Mouse (Mus musculus): ENCODE data around the gene Pitpnm1.

The Pitpnm1 gene

GRCm38 (mm10) chr19:4152445-4153231 is 52.8 kb downstream of the Pitpnm1 start:
- DNase-seq (ENCODE audit: low read depth, low spot score): no peak
- peaks cover 19% of the 10 kb centered on the region for H3K36me3 ChIP-seq (ENCODE audit: control insufficient read depth, insufficient read depth, low read length, poor library complexity, severe bottlenecking)
- no peaks in the 10 kb centered on the region for H3K27me3 ChIP-seq (ENCODE audit: control insufficient read depth, insufficient read depth, low read length, poor library complexity, severe bottlenecking)

- DNase-seq (ENCODE audit: low read depth, low spot score): no peak
- H3K27me3 ChIP-seq (ENCODE audit: control insufficient read depth, insufficient read depth, low read length, poor library complexity, severe bottlenecking): no peaks in the 10 kb centered on the region
- H3K36me3 ChIP-seq (ENCODE audit: control insufficient read depth, insufficient read depth, low read length, poor library complexity, severe bottlenecking): peaks cover 19% of the 10 kb centered on the region
These were observed 53.4 kb downstream of the Pitpnm1 start, which contains the start of gene Ptprcap for GRCm38 (mm10) chr19:4153232-4153654. Gene Ptprcap, plus strand, starts transcription at chr19:4153604.

GRCm38 (mm10) chr19:4154437-4155222 is 54.8 kb downstream of the Pitpnm1 start:
- Histone ChIP-seq H3K36me3 (ENCODE audit: control insufficient read depth, insufficient read depth, low read length, poor library complexity, severe bottlenecking) (peaks cover 19% of the 10 kb centered on the region), H3K27me3 (ENCODE audit: control insufficient read depth, insufficient read depth, low read length, poor library complexity, severe bottlenecking) (no peaks in the 10 kb centered on the region)
- peak; percentile 79 for DNase-seq (ENCODE audit: low read depth, low spot score)

GRCm38 (mm10) chr19:4155223-4156072 is 55.6 kb downstream of the Pitpnm1 start:
- peaks cover 18% of the 10 kb centered on the region for H3K36me3 ChIP-seq (ENCODE audit: control insufficient read depth, insufficient read depth, low read length, poor library complexity, severe bottlenecking)
- DNase-seq (ENCODE audit: low read depth, low spot score): peak; percentile 76

GRCm38 (mm10) chr19:4156073-4156579 is 56.3 kb downstream of the Pitpnm1 start:
- H3K36me3 ChIP-seq (ENCODE audit: control insufficient read depth, insufficient read depth, low read length, poor library complexity, severe bottlenecking): peaks cover 16% of the 10 kb centered on the region
- DNase-seq (ENCODE audit: low read depth, low spot score): no peak

More at GRCm38 (mm10) chr19:4155223-4156072, 55.6 kb downstream of the Pitpnm1 start:
- no peaks in the 10 kb centered on the region for H3K27me3 ChIP-seq (ENCODE audit: control insufficient read depth, insufficient read depth, low read length, poor library complexity, severe bottlenecking)

GRCm38 (mm10) chr19:4156771-4157170 is 57.0 kb downstream of the Pitpnm1 start:
- Histone ChIP-seq H3K36me3 (ENCODE audit: control insufficient read depth, insufficient read depth, low read length, poor library complexity, severe bottlenecking) (peaks cover 16% of the 10 kb centered on the region), H3K27me3 (ENCODE audit: control insufficient read depth, insufficient read depth, low read length, poor library complexity, severe bottlenecking) (no peaks in the 10 kb centered on the region)
- no peak for DNase-seq (ENCODE audit: low read depth, low spot score)

More at GRCm38 (mm10) chr19:4156073-4156579, 56.3 kb downstream of the Pitpnm1 start:
- H3K27me3 ChIP-seq (ENCODE audit: control insufficient read depth, insufficient read depth, low read length, poor library complexity, severe bottlenecking): no peaks in the 10 kb centered on the region

GRCm38 (mm10) chr19:4159049-4159448 is 59.3 kb downstream of the Pitpnm1 start:
- no peak for DNase-seq (ENCODE audit: low read depth, low spot score)
- Histone ChIP-seq H3K36me3 (ENCODE audit: control insufficient read depth, insufficient read depth, low read length, poor library complexity, severe bottlenecking) (peaks cover 16% of the 10 kb centered on the region), H3K27me3 (ENCODE audit: control insufficient read depth, insufficient read depth, low read length, poor library complexity, severe bottlenecking) (no peaks in the 10 kb centered on the region)

GRCm38 (mm10) chr19:4162646-4163542 is 63.1 kb downstream of the Pitpnm1 start, which contains the start of gene Rps6kb2:
Gene Rps6kb2, minus strand, starts transcription at chr19:4163354.
- Histone ChIP-seq H3K27me3 (ENCODE audit: control insufficient read depth, insufficient read depth, low read length, poor library complexity, severe bottlenecking) (no peaks in the 10 kb centered on the region), H3K36me3 (ENCODE audit: control insufficient read depth, insufficient read depth, low read length, poor library complexity, severe bottlenecking) (no peaks in the 10 kb centered on the region; the same call in 1 of the 2 replicates)
- DNase-seq (ENCODE audit: low read depth, low spot score): peak; percentile 96

- no peak for DNase-seq (ENCODE audit: low read depth, low spot score)
- H3K36me3 ChIP-seq (ENCODE audit: control insufficient read depth, insufficient read depth, low read length, poor library complexity, severe bottlenecking): no peaks in the 10 kb centered on the region; the same call in 1 of the 2 replicates
These were observed 63.7 kb downstream of the Pitpnm1 start for GRCm38 (mm10) chr19:4163543-4163887.

More at GRCm38 (mm10) chr19:4163543-4163887, 63.7 kb downstream of the Pitpnm1 start:
- no peaks in the 10 kb centered on the region for H3K27me3 ChIP-seq (ENCODE audit: control insufficient read depth, insufficient read depth, low read length, poor library complexity, severe bottlenecking)

Data from splenic B cell, adult 2 months (primary cell).